13 mouse cellular contexts compared by ENCODE assay signal in the genomic region with DNA sequence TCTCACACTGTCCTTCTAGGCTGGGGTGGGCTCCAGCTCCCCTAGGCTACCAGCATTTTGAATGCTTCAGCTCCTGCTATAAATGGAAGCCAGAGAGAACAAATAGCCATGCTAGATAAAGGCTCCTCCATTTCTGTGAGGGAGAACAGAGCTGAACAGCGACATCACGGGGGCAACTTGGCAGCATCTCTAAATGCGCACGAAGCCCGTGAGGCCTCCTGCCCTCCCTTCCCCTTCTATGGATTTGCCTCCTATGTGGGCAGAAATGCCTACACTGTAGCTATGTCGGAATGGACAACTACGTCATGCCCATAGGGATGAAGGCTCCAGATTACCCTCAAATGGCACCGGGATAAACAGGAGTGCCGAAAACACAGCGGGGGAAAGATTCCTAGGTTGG.
DNase-seq lines count a peak whose midpoint lies in the region; ATAC-seq and TF ChIP-seq lines count a peak whose summit lies in the region.
"Had no signal": no experiment of that assay in that cellular context is flagged by ENCODE, and none has a peak within 500 bp of the region (broad histone marks: within the 10 kb centered on the region; RNA-seq: fewer than 3 reads in every experiment).

No protein-coding gene starts in this region.

- peak overlapping the region; percentile 3; the same call in 1 of the 2 replicates for H3K9ac ChIP-seq in forebrain, embryonic 13.5 days
- H3K9ac ChIP-seq in forebrain, embryonic 14.5 days (ENCODE audit: low read length): no peak overlapping the region
- 0 out of 2 replicates have a peak overlapping the region, but pooled peaks have one; percentile 1 for H3K9ac ChIP-seq in kidney, embryonic 16.5 days (replicated peaks; ENCODE audit: low read length)
- H3K9ac ChIP-seq in heart, postnatal 0 days (replicated peaks; ENCODE audit: low read depth, low read length): no peak overlapping the region

- peaks cover 92% of the 10 kb centered on the region for H3K36me3 ChIP-seq in forebrain, embryonic 13.5 days (ENCODE audit: poor library complexity, severe bottlenecking)
- peaks cover 84% of the 10 kb centered on the region for H3K36me3 ChIP-seq in forebrain, embryonic 14.5 days (ENCODE audit: control insufficient read depth, insufficient read depth, low read length)
- H3K36me3 ChIP-seq in kidney, embryonic 16.5 days (ENCODE audit: insufficient read depth, low read length): peaks cover 64% of the 10 kb centered on the region
- H3K36me3 ChIP-seq in heart, postnatal 0 days (replicated peaks; ENCODE audit: control insufficient read depth, insufficient read depth, low read length): peaks cover 71% of the 10 kb centered on the region

- no peak overlapping the region for H3K27ac ChIP-seq in forebrain, embryonic 13.5 days
- no peak overlapping the region for H3K27ac ChIP-seq in forebrain, embryonic 14.5 days (ENCODE audit: low read depth, low read length)
- no peak overlapping the region for H3K27ac ChIP-seq in kidney, embryonic 16.5 days (ENCODE audit: low read length)
- peak overlapping the region; percentile 75 for H3K27ac ChIP-seq in heart, postnatal 0 days (ENCODE audit: low read depth)
- H3K27ac ChIP-seq: macrophage had no signal

- H3K4me2 ChIP-seq in forebrain, embryonic 13.5 days: no peak overlapping the region
- no peak overlapping the region for H3K4me2 ChIP-seq in forebrain, embryonic 14.5 days (ENCODE audit: low read length)
- H3K4me2 ChIP-seq in kidney, embryonic 16.5 days (replicated peaks; ENCODE audit: low read depth, low read length): no peak overlapping the region
- H3K4me2 ChIP-seq in heart, postnatal 0 days (ENCODE audit: low read depth, low read length): no peak overlapping the region

- no peak overlapping the region for H3K4me3 ChIP-seq in forebrain, embryonic 13.5 days
- H3K4me3 ChIP-seq in forebrain, embryonic 14.5 days (ENCODE audit: low read depth, low read length): no peak overlapping the region
- no peak overlapping the region for H3K4me3 ChIP-seq in kidney, embryonic 16.5 days (ENCODE audit: low read length)
- no peak overlapping the region for H3K4me3 ChIP-seq in heart, postnatal 0 days (ENCODE audit: low read depth, low read length)
- H3K4me3 ChIP-seq: erythroblast, embryonic 14.5 days had no signal

- peaks cover 11% of the 10 kb centered on the region; the same call in 1 of the 2 replicates for H3K4me1 ChIP-seq in forebrain, embryonic 13.5 days
- H3K4me1 ChIP-seq in forebrain, embryonic 14.5 days (ENCODE audit: control insufficient read depth, insufficient read depth, low read length): no peaks in the 10 kb centered on the region
- H3K4me1 ChIP-seq in kidney, embryonic 16.5 days (ENCODE audit: insufficient read depth, low read length): no peaks in the 10 kb centered on the region
- peaks cover 24% of the 10 kb centered on the region for H3K4me1 ChIP-seq in heart, postnatal 0 days (ENCODE audit: control insufficient read depth, insufficient read depth)

- 0 out of 2 replicates have a peak, but pooled peaks have one; percentile 2 for TF ChIP-seq CTCF in heart, postnatal 0 days (IDR thresholded peaks at IDR 0.05; ENCODE audit: low read depth)

- no peak for TF ChIP-seq EP300 in heart, postnatal 0 days (IDR thresholded peaks at IDR 0.05; ENCODE audit: low read depth)

- H3K9me3 ChIP-seq in forebrain, embryonic 13.5 days (replicated peaks): no peaks in the 10 kb centered on the region
- no peaks in the 10 kb centered on the region for H3K9me3 ChIP-seq in forebrain, embryonic 14.5 days (replicated peaks; ENCODE audit: control insufficient read depth, low read length)
- no peaks in the 10 kb centered on the region for H3K9me3 ChIP-seq in kidney, embryonic 16.5 days (ENCODE audit: low read length)
- H3K9me3 ChIP-seq in heart, postnatal 0 days (replicated peaks; ENCODE audit: control insufficient read depth, low read length): no peaks in the 10 kb centered on the region

- H3K27me3 ChIP-seq in forebrain, embryonic 13.5 days: no peaks in the 10 kb centered on the region
- H3K27me3 ChIP-seq in forebrain, embryonic 14.5 days (replicated peaks; ENCODE audit: control insufficient read depth, insufficient read depth, low read length): no peaks in the 10 kb centered on the region
- H3K27me3 ChIP-seq in kidney, embryonic 16.5 days (ENCODE audit: insufficient read depth, low read length): no peaks in the 10 kb centered on the region
- H3K27me3 ChIP-seq in heart, postnatal 0 days (ENCODE audit: control insufficient read depth, insufficient read depth, low read length): no peaks in the 10 kb centered on the region

- WGBS in forebrain, embryonic 13.5 days: 84% methylated on average over 10 of the region's 10 CpGs
- 83% methylated on average over 10 of the region's 10 CpGs for WGBS in forebrain, embryonic 14.5 days
- 96% methylated on average over 10 of the region's 10 CpGs for WGBS in kidney, embryonic 16.5 days
- 54% methylated on average over 10 of the region's 10 CpGs for WGBS in heart, postnatal 0 days

- DNase-seq in forebrain, embryonic 14.5 days (ENCODE audit: low spot score): no peak
- no peak for DNase-seq in kidney, adult 11 months
- DNase-seq in heart, postnatal 0 days (ENCODE audit: low spot score): peak; percentile 50
- peak; percentile 45 to 50 for DNase-seq in right cerebral cortex, adult 2 months (ENCODE audit: low spot score in 2 of 2)
- no peak for DNase-seq in layer of hippocampus, postnatal 14 days (ENCODE audit: low spot score in 2 of 2)
- DNase-seq in spleen, adult 12 weeks (ENCODE audit: low spot score): no peak
- DNase-seq: adrenal gland, postnatal 25 days; cerebellum, adult 11 months had no signal

- no peak for ATAC-seq in forebrain, embryonic 13.5 days
- ATAC-seq in forebrain, embryonic 14.5 days: no peak
- no peak for ATAC-seq in kidney, embryonic 16.5 days (ENCODE audit: low FRiP score, low TSS enrichment)
- peak; percentile 39; the same call in 1 of the 2 replicates for ATAC-seq in heart, postnatal 0 days (ENCODE audit: insufficient read depth, low read depth)
- ATAC-seq: intestine, postnatal 0 days had no signal

Comparison
In these comparisons a context has a peak if more than half of its experiments do, and no peak if none do; other contexts are left out.
1. H3K9ac ChIP-seq: peak in forebrain, embryonic 13.5 days (single experiment) and kidney, embryonic 16.5 days (single experiment); none in forebrain, embryonic 14.5 days (single experiment) and heart, postnatal 0 days (single experiment).
2. DNase-seq: peak in heart, postnatal 0 days (single experiment) and right cerebral cortex, adult 2 months (2 of 2); none in forebrain, embryonic 14.5 days (single experiment), kidney, adult 11 months (single experiment), layer of hippocampus, postnatal 14 days (0 of 2) and spleen, adult 12 weeks (single experiment).